Mouse (Mus musculus) heart, embryonic 16.5 days (tissue): Measurements from ENCODE around the gene Rcor1. TPM values are rescaled to one million over a fixed set of nuclear protein-coding genes. Genes with fewer than 3 reads are reported as not detected.

Source experiments
- ATAC-seq: fragments of 200-750 bp; cut with Nextera tagmentation; replicated peaks from 2 replicates; pipeline ENCODE4 v1.8.0; 2017; ENCODE audit warnings: moderate number of reproducible peaks; ENCODE audit not compliant: insufficient read depth, low FRiP score; ENCODE audit errors: extremely low read depth
- H3K27ac ChIP-seq: fragments of 300-500 bp; sonication (generic); 2 replicates; pipeline ENCODE4 v1.5.1; 2014; ENCODE audit warnings: mild to moderate bottlenecking, low read length, control low read depth, moderate library complexity
- H3K27me3 ChIP-seq: fragments of 300-500 bp; sonication (generic); 2 replicates; pipeline ENCODE4 v1.6.1; 2014; ENCODE audit warnings: low read length, mixed read lengths; ENCODE audit not compliant: control insufficient read depth, insufficient read depth
- H3K36me3 ChIP-seq: fragments of 300-500 bp; sonication (generic); 2 replicates; pipeline ENCODE4 v1.6.1; 2014; ENCODE audit not compliant: control insufficient read depth, insufficient read depth
- H3K4me1 ChIP-seq: fragments of 300-500 bp; sonication (generic); 2 replicates; pipeline ENCODE4 v1.6.1; 2014; ENCODE audit warnings: low read length, mixed read lengths; ENCODE audit not compliant: control insufficient read depth, insufficient read depth
- H3K4me2 ChIP-seq: fragments of 300-500 bp; sonication (generic); 2 replicates; pipeline ENCODE4 v1.6.1; 2014; ENCODE audit warnings: low read depth, mild to moderate bottlenecking, control low read depth, low read length
- H3K4me3 ChIP-seq: fragments of 300-500 bp; sonication (generic); 2 replicates; pipeline ENCODE4 v1.5.1; 2014; ENCODE audit warnings: mild to moderate bottlenecking, control low read depth, low read length
- H3K9ac ChIP-seq: fragments of 300-500 bp; sonication (generic); 2 replicates; pipeline ENCODE4 v1.6.1; 2014; ENCODE audit warnings: low read length, control low read depth
- H3K9me3 ChIP-seq: fragments of 300-500 bp; sonication (generic); replicated peaks from 2 replicates; pipeline ENCODE4 v1.6.1; 2016; ENCODE audit warnings: low read length; ENCODE audit not compliant: control insufficient read depth
- WGBS: fragments of 180-500 bp; shearing (Covaris S2); extraction: QIAGEN DNeasy Blood & Tissue Kit; methylation state at CpG from one replicate; pipeline ENCODE4 v1.1.7; 2014; 5-methylcytosine and 5-hydroxymethylcytosine counted together
- polyA plus RNA-seq: library from polyadenylated mRNA; unstranded; fragments of >200 nt; fragmentation: Nextera tagmentation; extraction: Ambion mirVana; gene quantifications from 2 replicates; pipeline ENCODE4 v1.2.1, GENCODE M21; 2015

The Rcor1 gene
- polyA plus RNA-seq, 1 experiment from 2014 or later = 6.5 TPM

- no peak for ATAC-seq
- H3K27me3 ChIP-seq = no peaks in the 10 kb centered on the region
- H3K27ac ChIP-seq = no peak overlapping the region
- no peak overlapping the region for H3K9ac ChIP-seq
- no peaks in the 10 kb centered on the region for H3K36me3 ChIP-seq
- H3K4me3 ChIP-seq = no peak overlapping the region
- H3K4me1 ChIP-seq = peaks cover 5% of the 10 kb centered on the region
- H3K9me3 ChIP-seq = peaks cover 3% of the 10 kb centered on the region
- no peak overlapping the region for H3K4me2 ChIP-seq
- WGBS = 85% methylated on average over 3 of the region's 3 CpGs
Measured at GRCm38 (mm10) chr12:111016807-111017206, 22.3 kb upstream of the Rcor1 start.

- H3K27me3 ChIP-seq = no peaks in the 10 kb centered on the region
- H3K9me3 ChIP-seq = no peaks in the 10 kb centered on the region
- H3K27ac ChIP-seq = no peak overlapping the region
- no peak overlapping the region for H3K4me3 ChIP-seq
- peaks cover 5% of the 10 kb centered on the region for H3K4me1 ChIP-seq
- ATAC-seq = no peak
- 89% methylated on average over 11 of the region's 11 CpGs for WGBS
- H3K9ac ChIP-seq = no peak overlapping the region
- H3K36me3 ChIP-seq = no peaks in the 10 kb centered on the region
- H3K4me2 ChIP-seq = no peak overlapping the region
Measured at GRCm38 (mm10) chr12:111018068-111018467, 21.1 kb upstream of the Rcor1 start.

GRCm38 (mm10) chr12:111019086-111019485 is 20.1 kb upstream of the Rcor1 start:
- H3K4me3 ChIP-seq = no peak overlapping the region
- H3K4me2 ChIP-seq = no peak overlapping the region
- no peaks in the 10 kb centered on the region for H3K9me3 ChIP-seq
- peaks cover 5% of the 10 kb centered on the region for H3K4me1 ChIP-seq
- H3K27ac ChIP-seq = no peak overlapping the region
- no peaks in the 10 kb centered on the region for H3K36me3 ChIP-seq
- no peak for ATAC-seq
- 86% methylated on average over 2 of the region's 2 CpGs for WGBS
- no peaks in the 10 kb centered on the region for H3K27me3 ChIP-seq
- H3K9ac ChIP-seq = no peak overlapping the region

- Histone ChIP-seq H3K9me3 (no peaks in the 10 kb centered on the region), H3K4me1 (no peaks in the 10 kb centered on the region), H3K4me3 (no peak overlapping the region), H3K4me2 (no peak overlapping the region), H3K27ac (no peak overlapping the region), H3K9ac (no peak overlapping the region), H3K36me3 (no peaks in the 10 kb centered on the region), H3K27me3 (no peaks in the 10 kb centered on the region)
- 38% methylated on average over 1 of the region's 1 CpGs for WGBS
- ATAC-seq = no peak
Measured at GRCm38 (mm10) chr12:111021138-111021537, 18.0 kb upstream of the Rcor1 start.

- H3K9ac ChIP-seq = no peak overlapping the region
- H3K4me2 ChIP-seq = no peak overlapping the region
- ATAC-seq = no peak
- H3K27me3 ChIP-seq = no peaks in the 10 kb centered on the region
- 46% methylated on average over 3 of the region's 3 CpGs for WGBS
- H3K4me1 ChIP-seq = no peaks in the 10 kb centered on the region
- no peaks in the 10 kb centered on the region for H3K36me3 ChIP-seq
- H3K4me3 ChIP-seq = no peak overlapping the region
- H3K27ac ChIP-seq = no peak overlapping the region
- H3K9me3 ChIP-seq = no peaks in the 10 kb centered on the region
Measured at GRCm38 (mm10) chr12:111021577-111021976, 17.6 kb upstream of the Rcor1 start.

- ATAC-seq = no peak; the same call in 1 of the 2 replicates
- H3K4me3 ChIP-seq = no peak overlapping the region
Measured at GRCm38 (mm10) chr12:111028176-111029167, 10.7 kb upstream of the Rcor1 start.

GRCm38 (mm10) chr12:111029291-111029890 is 9.8 kb upstream of the Rcor1 start:
- no peak overlapping the region for H3K4me3 ChIP-seq
- WGBS = 52% methylated on average over 7 of the region's 7 CpGs
- no peak overlapping the region for H3K4me2 ChIP-seq

More at GRCm38 (mm10) chr12:111028176-111029167, 10.7 kb upstream of the Rcor1 start:
- H3K4me1 ChIP-seq = peaks cover 5% of the 10 kb centered on the region
- H3K9ac ChIP-seq = no peak overlapping the region
- H3K4me2 ChIP-seq = peak overlapping the region; percentile 39; the same call in 1 of the 2 replicates
- H3K27ac ChIP-seq = no peak overlapping the region
- H3K9me3 ChIP-seq = no peaks in the 10 kb centered on the region
- 31% methylated on average over 19 of the region's 19 CpGs for WGBS
- H3K27me3 ChIP-seq = 0 out of 2 replicates have a peak, but pooled peaks cover 2% of the 10 kb centered on the region
- H3K36me3 ChIP-seq = no peaks in the 10 kb centered on the region

GRCm38 (mm10) chr12:111032839-111033238 is 6.3 kb upstream of the Rcor1 start:
- no peak for ATAC-seq
- no peak overlapping the region for H3K4me2 ChIP-seq
- WGBS = 74% methylated on average over 5 of the region's 5 CpGs

More at GRCm38 (mm10) chr12:111029291-111029890, 9.8 kb upstream of the Rcor1 start:
- Histone ChIP-seq H3K27me3 (0 out of 2 replicates have a peak, but pooled peaks cover 2% of the 10 kb centered on the region), H3K9ac (no peak overlapping the region), H3K9me3 (no peaks in the 10 kb centered on the region), H3K36me3 (no peaks in the 10 kb centered on the region), H3K27ac (no peak overlapping the region), H3K4me1 (peaks cover 5% of the 10 kb centered on the region)
- ATAC-seq = no peak

More at GRCm38 (mm10) chr12:111032839-111033238, 6.3 kb upstream of the Rcor1 start:
- no peak overlapping the region for H3K9ac ChIP-seq
- no peak overlapping the region for H3K27ac ChIP-seq
- no peaks in the 10 kb centered on the region for H3K36me3 ChIP-seq
- 0 out of 2 replicates have a peak, but pooled peaks cover 2% of the 10 kb centered on the region for H3K27me3 ChIP-seq
- no peak overlapping the region for H3K4me3 ChIP-seq
- H3K4me1 ChIP-seq = peaks cover 11% of the 10 kb centered on the region
- no peaks in the 10 kb centered on the region for H3K9me3 ChIP-seq
